Mouse (Mus musculus): ENCODE measurements around the gene Braf. TPM values are rescaled to one million over a fixed set of nuclear protein-coding genes. Genes with fewer than 3 reads are reported as not detected.
"Not testable (repeated sequence)": the region's sequence is repeated elsewhere in the genome, so short reads cannot be mapped to it uniquely, and the experiment has no call there.

Gene Braf
- total and polyA plus RNA-seq, 3 experiments = 9.8 to 21.8 (median 11.2) TPM

- no peak for DNase-seq (ENCODE audit: extremely low read depth)
- no peak for TF ChIP-seq USF2 (conservative IDR thresholded peaks at IDR 0.05; ENCODE audit: low read depth, low read length)
- TF ChIP-seq SMC3 (IDR thresholded peaks at IDR 0.05; ENCODE audit: low read depth, low read length) = no peak
- TF ChIP-seq CHD2 (IDR thresholded peaks at IDR 0.05; ENCODE audit: low read length) = no peak
- TF ChIP-seq EP300 (IDR thresholded peaks at IDR 0.05; ENCODE audit: low read length) = no peak
- no peak for TF ChIP-seq POLR2AphosphoS2 (IDR thresholded peaks at IDR 0.05; ENCODE audit: low read depth, low read length)
- TF ChIP-seq NELFE (IDR thresholded peaks at IDR 0.05; ENCODE audit: low read depth, low read length) = no peak
- no peak for TF ChIP-seq PAX5 (IDR thresholded peaks at IDR 0.05; ENCODE audit: low read length)
- TF ChIP-seq JUN (IDR thresholded peaks at IDR 0.05; ENCODE audit: insufficient read depth, low read depth, low read length) = no peak
- TF ChIP-seq ZC3H11A (IDR thresholded peaks at IDR 0.05; ENCODE audit: low read depth, low read length) = no peak
- TF ChIP-seq UBTF (IDR thresholded peaks at IDR 0.05; ENCODE audit: low read depth, low read length) = no peak
- TF ChIP-seq MAZ (IDR thresholded peaks at IDR 0.05; ENCODE audit: low read depth, low read length) = no peak
- no peak for TF ChIP-seq POLR2A (IDR thresholded peaks at IDR 0.05; ENCODE audit: low read depth, low read length)
- no peak for TF ChIP-seq IRF4 (IDR thresholded peaks at IDR 0.05; ENCODE audit: low read depth, low read length)
- Histone ChIP-seq H3K27me3 (replicated peaks) (no peaks in the 10 kb centered on the region), H3K4me3 (replicated peaks in 1 of 3; ENCODE audit: low read depth in 2 of 3, low read length in 2 of 3, poor library complexity in 1 of 3) (no peak overlapping the region), H3K9me3 (replicated peaks; ENCODE audit: low read length) (no peaks in the 10 kb centered on the region), H3K4me2 (ENCODE audit: insufficient read depth, low read depth, poor library complexity, severe bottlenecking) (no peak overlapping the region), H3K36me3 (replicated peaks in 1 of 2; ENCODE audit: control insufficient read depth in 1 of 2, insufficient read depth in 1 of 2, low read length in 1 of 2) (peaks cover 0 to 8% of the 10 kb centered on the region in 2 experiments), H3K27ac (ENCODE audit: insufficient read depth, low read depth) (no peak overlapping the region), H3K4me1 (ENCODE audit: control insufficient read depth in 1 of 2, insufficient read depth in 2 of 2) (0 out of 4 replicates have a peak, but pooled peaks cover 0 to 2% of the 10 kb centered on the region in 2 experiments), H3K9ac (ENCODE audit: insufficient read depth, low read depth) (no peak overlapping the region), H3K79me2 (replicated peaks; ENCODE audit: control insufficient read depth, extremely low read depth, insufficient read depth, poor library complexity, severe bottlenecking) (peaks cover 2% of the 10 kb centered on the region; the same call in 1 of the 2 replicates)
- in situ Hi-C loops (cut with MboI; ENCODE audit: low pct_ligation_motif_present, low pct_unique_long_range_greater_than_20kb, low sequenced_read_pairs) = no loop called here
- dilution Hi-C loops (cut with MboI; ENCODE audit: extremely low pct_ligation_motif_present, extremely low pct_unique_long_range_greater_than_20kb, low sequenced_read_pairs) = no loop called here
Measured at GRCm38 (mm10) chr6:39693126-39693525, 32.1 kb downstream of the Braf start.

- dilution Hi-C loops (cut with MboI; ENCODE audit: extremely low pct_ligation_motif_present, extremely low pct_unique_long_range_greater_than_20kb, low sequenced_read_pairs) = not testable (repeated sequence)
Measured at GRCm38 (mm10) chr6:39686839-39687238, 38.4 kb downstream of the Braf start.

GRCm38 (mm10) chr6:39681795-39682194 lies 43.5 kb downstream of the Braf start:
- H3K36me3 ChIP-seq (replicated peaks in 1 of 2; ENCODE audit: control insufficient read depth in 1 of 2, insufficient read depth in 1 of 2, low read length in 1 of 2) = peaks cover 7 to 19% of the 10 kb centered on the region in 2 experiments
- dilution Hi-C loops (cut with MboI; ENCODE audit: extremely low pct_ligation_motif_present, extremely low pct_unique_long_range_greater_than_20kb, low sequenced_read_pairs) = no loop called here
- H3K4me3 ChIP-seq (replicated peaks in 1 of 3; ENCODE audit: low read depth in 2 of 3, low read length in 2 of 3, poor library complexity in 1 of 3) = no peak overlapping the region
- no peak overlapping the region for H3K9ac ChIP-seq (ENCODE audit: insufficient read depth, low read depth)
- H3K27ac ChIP-seq (ENCODE audit: insufficient read depth, low read depth) = no peak overlapping the region
- peaks cover under 1% of the 10 kb centered on the region for H3K9me3 ChIP-seq (replicated peaks; ENCODE audit: low read length)
- DNase-seq (ENCODE audit: extremely low read depth) = peak; percentile 61
- H3K4me2 ChIP-seq (ENCODE audit: insufficient read depth, low read depth, poor library complexity, severe bottlenecking) = peak overlapping the region; percentile 16; the same call in 1 of the 2 replicates
- in situ Hi-C loops (cut with MboI; ENCODE audit: low pct_ligation_motif_present, low pct_unique_long_range_greater_than_20kb, low sequenced_read_pairs) = no loop called here
- peaks cover 4 to 49% of the 10 kb centered on the region in 2 experiments for H3K4me1 ChIP-seq (ENCODE audit: control insufficient read depth in 1 of 2, insufficient read depth in 2 of 2)
- no peaks in the 10 kb centered on the region for H3K79me2 ChIP-seq (replicated peaks; ENCODE audit: control insufficient read depth, extremely low read depth, insufficient read depth, poor library complexity, severe bottlenecking)
- H3K27me3 ChIP-seq (replicated peaks) = no peaks in the 10 kb centered on the region
- no peak for TF ChIP-seq USF2 (conservative IDR thresholded peaks at IDR 0.05; ENCODE audit: low read depth, low read length)
- TF ChIP-seq SMC3 (IDR thresholded peaks at IDR 0.05; ENCODE audit: low read depth, low read length) = no peak
- TF ChIP-seq ZC3H11A (IDR thresholded peaks at IDR 0.05; ENCODE audit: low read depth, low read length) = no peak
- TF ChIP-seq BHLHE40 (IDR thresholded peaks at IDR 0.05; ENCODE audit: low read depth, low read length) = peak; percentile 70
- peak; percentile 76 for TF ChIP-seq RCOR1 (conservative IDR thresholded peaks at IDR 0.05; ENCODE audit: low read depth, low read length)
- TF ChIP-seq TBP (conservative IDR thresholded peaks at IDR 0.05; ENCODE audit: low read depth, low read length) = no peak
- no peak for TF ChIP-seq MAZ (IDR thresholded peaks at IDR 0.05; ENCODE audit: low read depth, low read length)
- TF ChIP-seq TCF12 (IDR thresholded peaks at IDR 0.05; ENCODE audit: low read depth, low read length) = 0 out of 2 replicates have a peak, but pooled peaks have one; percentile 38
- TF ChIP-seq IRF4 (IDR thresholded peaks at IDR 0.05; ENCODE audit: low read depth, low read length) = peak; percentile 92
- TF ChIP-seq JUND (conservative IDR thresholded peaks at IDR 0.05; ENCODE audit: low read depth, low read length) = peak; percentile 93
- TF ChIP-seq MAFK (IDR thresholded peaks at IDR 0.05; ENCODE audit: insufficient replicate concordance, low read length) = 0 out of 2 replicates have a peak, but pooled peaks have one; percentile 44
- TF ChIP-seq ETS1 (conservative IDR thresholded peaks at IDR 0.05; ENCODE audit: low read depth, low read length) = peak; percentile 50
- peak; percentile 92 for TF ChIP-seq EP300 (IDR thresholded peaks at IDR 0.05; ENCODE audit: low read length)
- 0 out of 2 replicates have a peak, but pooled peaks have one; percentile 53 for TF ChIP-seq MEF2A (IDR thresholded peaks at IDR 0.05; ENCODE audit: borderline replicate concordance, low read depth, low read length)
- no peak for TF ChIP-seq NELFE (IDR thresholded peaks at IDR 0.05; ENCODE audit: low read depth, low read length)
- no peak for TF ChIP-seq CHD1 (IDR thresholded peaks at IDR 0.05; ENCODE audit: low read depth, low read length)
- TF ChIP-seq JUN (IDR thresholded peaks at IDR 0.05; ENCODE audit: insufficient read depth, low read depth, low read length) = peak; percentile 89

More at GRCm38 (mm10) chr6:39686839-39687238, 38.4 kb downstream of the Braf start:
- H3K4me3 ChIP-seq (replicated peaks in 1 of 3; ENCODE audit: low read depth in 2 of 3, low read length in 2 of 3, poor library complexity in 1 of 3); in situ Hi-C loops (cut with MboI; ENCODE audit: low pct_ligation_motif_present, low pct_unique_long_range_greater_than_20kb, low sequenced_read_pairs); DNase-seq (ENCODE audit: extremely low read depth); H3K27ac ChIP-seq (ENCODE audit: insufficient read depth, low read depth); H3K27me3 ChIP-seq (replicated peaks); H3K36me3 ChIP-seq (replicated peaks in 1 of 2; ENCODE audit: control insufficient read depth in 1 of 2, insufficient read depth in 1 of 2, low read length in 1 of 2); H3K4me2 ChIP-seq (ENCODE audit: insufficient read depth, low read depth, poor library complexity, severe bottlenecking); H3K9ac ChIP-seq (ENCODE audit: insufficient read depth, low read depth); H3K9me3 ChIP-seq (replicated peaks; ENCODE audit: low read length); H3K79me2 ChIP-seq (replicated peaks; ENCODE audit: control insufficient read depth, extremely low read depth, insufficient read depth, poor library complexity, severe bottlenecking): not testable (repeated sequence)
- H3K4me1 ChIP-seq (ENCODE audit: control insufficient read depth in 1 of 2, insufficient read depth in 2 of 2) = peaks cover 4 to 23% of the 10 kb centered on the region in 2 experiments; a peak in 3 of 4 replicates
- TF ChIP-seq CTCF (conservative IDR thresholded peaks at IDR 0.05 in 1 of 2, IDR thresholded peaks at IDR 0.05 in 1 of 2; ENCODE audit: low read depth in 2 of 2, low read length in 2 of 2) (peak in 1 of 2 experiments; percentile 60; a peak in 2 of 4 replicates), SMC3 (IDR thresholded peaks at IDR 0.05; ENCODE audit: low read depth, low read length) (0 out of 2 replicates have a peak, but pooled peaks have one; percentile 10)

All from CH12.LX (cell line).